Mouse (Mus musculus) liver, adult 2 months (tissue): ENCODE results near the gene Hsd17b12.

ENCODE experiments used
- CTCF ChIP-seq: fragments of 200-500 bp; IDR thresholded peaks from 2 replicates; pipeline ENCODE4 v1.5.1; 2011; ENCODE audit warnings: low read depth, low read length, control low read depth
- POLR2A ChIP-seq: fragments of 200-500 bp; IDR thresholded peaks from 2 replicates; pipeline ENCODE4 v1.6.1; 2011; ENCODE audit warnings: low read length, control low read depth; ENCODE audit not compliant: insufficient read depth; ENCODE audit errors: extremely low read depth

DNA sequence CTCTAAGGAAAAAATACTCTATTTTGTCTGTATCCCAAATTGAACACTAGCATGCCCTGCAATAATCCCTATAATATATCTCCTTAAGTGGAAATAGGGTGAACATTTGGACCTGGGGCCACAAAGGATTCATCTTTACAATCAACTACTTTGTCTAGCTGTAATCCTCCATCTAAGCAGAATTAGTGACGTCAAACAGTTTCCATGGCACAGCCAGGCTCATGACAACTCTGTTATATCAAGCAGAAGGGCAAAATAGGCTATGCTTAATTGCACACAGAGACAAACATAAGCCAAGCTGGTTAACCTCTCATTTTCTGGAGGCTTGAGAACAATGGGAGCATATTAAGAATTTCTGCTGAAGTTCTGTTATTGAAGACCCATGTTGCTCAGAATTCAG lies 109.5 kb downstream of the Hsd17b12 start:
- TF ChIP-seq CTCF (no peak), POLR2A (no peak)
